Mouse (Mus musculus) neural tube, embryonic 12.5 days (tissue): ENCODE measurements around the gene Rad51b. TPM values are rescaled to one million over a fixed set of nuclear protein-coding genes. Genes with fewer than 3 reads are reported as not detected.

ENCODE experiments used
- ATAC-seq: fragments of 200-750 bp; cut with Nextera tagmentation; 2 replicates; pipeline ENCODE4 v1.8.0; 2017; ENCODE audit warnings: low read depth, mild to moderate bottlenecking, moderate TSS enrichment, moderate library complexity; ENCODE audit not compliant: low FRiP score
- H3K27ac ChIP-seq: fragments of 300-500 bp; sonication (generic); 2 replicates; pipeline ENCODE4 v1.5.1; 2016
- H3K27me3 ChIP-seq: fragments of 300-500 bp; sonication (generic); replicated peaks from 2 replicates; pipeline ENCODE4 v1.6.1; 2016; ENCODE audit warnings: mild to moderate bottlenecking
- H3K36me3 ChIP-seq: fragments of 300-500 bp; sonication (generic); 2 replicates; pipeline ENCODE4 v1.6.1; 2016; ENCODE audit warnings: mild to moderate bottlenecking
- H3K4me1 ChIP-seq: fragments of 300-500 bp; sonication (generic); 2 replicates; pipeline ENCODE4 v1.6.1; 2016
- H3K4me2 ChIP-seq: fragments of 300-500 bp; sonication (generic); replicated peaks from 2 replicates; pipeline ENCODE4 v1.6.1; 2016; ENCODE audit warnings: mild to moderate bottlenecking
- H3K4me3 ChIP-seq: fragments of 300-500 bp; sonication (generic); 2 replicates; pipeline ENCODE4 v1.5.1; 2016
- H3K9ac ChIP-seq: fragments of 300-500 bp; sonication (generic); 2 replicates; pipeline ENCODE4 v1.6.1; 2016; ENCODE audit warnings: mild to moderate bottlenecking
- H3K9me3 ChIP-seq: fragments of 300-500 bp; sonication (generic); 2 replicates; pipeline ENCODE4 v1.6.1; 2016; ENCODE audit warnings: mild to moderate bottlenecking
- WGBS: fragments of 180-500 bp; shearing (Covaris S2); methylation state at CpG from one replicate; pipeline ENCODE4 v1.1.7; 2016; 5-methylcytosine and 5-hydroxymethylcytosine counted together
- polyA plus RNA-seq: library from polyadenylated mRNA; unstranded; fragments of >200 nt; fragmentation: Nextera tagmentation; extraction: Ambion mirVana; gene quantifications from 2 replicates; pipeline ENCODE4 v1.2.1, GENCODE M21; 2016

Rad51b gene
- polyA plus RNA-seq, 1 experiment from 2014 or later: 4.5 TPM

GRCm38 (mm10) chr12:79611665-79612064 lies 314.6 kb downstream of the Rad51b start:
- no peak overlapping the region for H3K27ac ChIP-seq
- H3K27me3 ChIP-seq: no peaks in the 10 kb centered on the region
- H3K4me1 ChIP-seq: peaks cover 11% of the 10 kb centered on the region
- H3K4me3 ChIP-seq: no peak overlapping the region
- no peaks in the 10 kb centered on the region for H3K36me3 ChIP-seq
- no peak for ATAC-seq
- WGBS: 93% methylated on average over 2 of the region's 2 CpGs
- H3K9ac ChIP-seq: no peak overlapping the region
- no peaks in the 10 kb centered on the region for H3K9me3 ChIP-seq
- no peak overlapping the region for H3K4me2 ChIP-seq

GRCm38 (mm10) chr12:79612334-79613060 lies 315.4 kb downstream of the Rad51b start:
- H3K27me3 ChIP-seq: no peaks in the 10 kb centered on the region
- H3K27ac ChIP-seq: no peak overlapping the region
- peaks cover 11% of the 10 kb centered on the region for H3K4me1 ChIP-seq
- peak; percentile 81 for ATAC-seq
- no peak overlapping the region for H3K4me3 ChIP-seq
- H3K9me3 ChIP-seq: no peaks in the 10 kb centered on the region
- WGBS: 55% methylated on average over 14 of the region's 14 CpGs
- H3K4me2 ChIP-seq: no peak overlapping the region
- H3K36me3 ChIP-seq: no peaks in the 10 kb centered on the region
- no peak overlapping the region for H3K9ac ChIP-seq

- ATAC-seq: 0 out of 2 replicates have a peak, but pooled peaks have one; percentile 15
- Histone ChIP-seq H3K9ac (no peak overlapping the region), H3K9me3 (no peaks in the 10 kb centered on the region), H3K27me3 (no peaks in the 10 kb centered on the region), H3K27ac (no peak overlapping the region), H3K4me1 (peaks cover 11% of the 10 kb centered on the region), H3K36me3 (no peaks in the 10 kb centered on the region), H3K4me2 (no peak overlapping the region), H3K4me3 (no peak overlapping the region)
- 86% methylated on average over 8 of the region's 8 CpGs for WGBS
These were observed 316.1 kb downstream of the Rad51b start for GRCm38 (mm10) chr12:79613061-79613788.

DNA sequence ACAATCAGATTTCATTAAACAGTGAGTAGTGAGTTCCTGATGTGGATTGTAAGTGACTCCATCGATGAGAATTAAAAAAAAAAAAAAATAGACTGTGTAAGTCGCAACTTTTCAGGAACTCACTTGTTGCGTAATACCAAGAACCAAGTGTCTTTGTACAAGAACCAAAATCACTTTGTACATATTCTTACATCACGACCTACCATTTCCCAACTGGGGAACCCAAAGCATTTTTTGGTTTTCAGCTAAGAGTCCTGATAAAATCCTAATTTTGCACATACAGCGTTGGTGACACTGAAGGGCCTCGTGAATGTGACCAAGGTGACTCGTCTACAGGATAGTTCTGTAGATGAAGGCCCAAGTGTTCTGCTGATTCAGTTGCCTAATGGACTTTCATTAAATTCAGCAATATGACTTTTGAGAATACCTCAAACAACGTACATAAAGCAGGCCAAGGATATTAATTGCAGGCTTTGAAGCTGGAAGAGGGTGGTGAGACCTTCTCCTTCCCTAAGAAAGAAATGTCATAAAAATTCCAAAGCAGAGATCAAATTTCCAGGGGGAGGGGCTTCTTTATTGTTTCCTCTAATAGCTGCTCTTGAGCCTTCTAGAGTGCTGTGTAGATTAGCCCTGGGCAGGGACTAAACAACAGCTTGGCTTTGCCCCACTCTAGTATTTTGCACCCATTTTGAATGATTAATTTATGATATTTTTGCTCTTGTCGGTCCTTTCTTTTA lies 316.9 kb downstream of the Rad51b start:
- Histone ChIP-seq H3K27me3 (no peaks in the 10 kb centered on the region), H3K9me3 (no peaks in the 10 kb centered on the region), H3K4me2 (no peak overlapping the region), H3K36me3 (no peaks in the 10 kb centered on the region), H3K9ac (no peak overlapping the region), H3K4me3 (no peak overlapping the region), H3K4me1 (peaks cover 7% of the 10 kb centered on the region), H3K27ac (no peak overlapping the region)
- no peak for ATAC-seq
- 68% methylated on average over 9 of the region's 9 CpGs for WGBS

- no peaks in the 10 kb centered on the region for H3K27me3 ChIP-seq
These were observed 317.5 kb downstream of the Rad51b start for GRCm38 (mm10) chr12:79614583-79614953.

GRCm38 (mm10) chr12:79615717-79616316 lies 318.7 kb downstream of the Rad51b start:
- Histone ChIP-seq H3K27ac (no peak overlapping the region), H3K27me3 (no peaks in the 10 kb centered on the region), H3K9me3 (no peaks in the 10 kb centered on the region), H3K4me3 (no peak overlapping the region), H3K9ac (no peak overlapping the region), H3K4me2 (no peak overlapping the region), H3K4me1 (no peaks in the 10 kb centered on the region), H3K36me3 (no peaks in the 10 kb centered on the region)
- ATAC-seq: no peak
- 85% methylated on average over 5 of the region's 5 CpGs for WGBS

More at GRCm38 (mm10) chr12:79614583-79614953, 317.5 kb downstream of the Rad51b start:
- Histone ChIP-seq H3K4me1 (peaks cover 3% of the 10 kb centered on the region; the same call in 1 of the 2 replicates), H3K27ac (no peak overlapping the region), H3K36me3 (no peaks in the 10 kb centered on the region), H3K9me3 (no peaks in the 10 kb centered on the region), H3K9ac (no peak overlapping the region), H3K4me2 (no peak overlapping the region), H3K4me3 (no peak overlapping the region)
- 71% methylated on average over 2 of the region's 2 CpGs for WGBS
- ATAC-seq: no peak

GRCm38 (mm10) chr12:79619009-79619408 lies 321.9 kb downstream of the Rad51b start:
- Histone ChIP-seq H3K4me2 (no peak overlapping the region), H3K4me3 (no peak overlapping the region), H3K27ac (no peak overlapping the region), H3K4me1 (0 out of 2 replicates have a peak, but pooled peaks cover 3% of the 10 kb centered on the region), H3K9me3 (no peaks in the 10 kb centered on the region), H3K27me3 (no peaks in the 10 kb centered on the region), H3K9ac (no peak overlapping the region), H3K36me3 (no peaks in the 10 kb centered on the region)
- no peak for ATAC-seq
- WGBS: 92% methylated on average over 1 of the region's 1 CpGs

DNA sequence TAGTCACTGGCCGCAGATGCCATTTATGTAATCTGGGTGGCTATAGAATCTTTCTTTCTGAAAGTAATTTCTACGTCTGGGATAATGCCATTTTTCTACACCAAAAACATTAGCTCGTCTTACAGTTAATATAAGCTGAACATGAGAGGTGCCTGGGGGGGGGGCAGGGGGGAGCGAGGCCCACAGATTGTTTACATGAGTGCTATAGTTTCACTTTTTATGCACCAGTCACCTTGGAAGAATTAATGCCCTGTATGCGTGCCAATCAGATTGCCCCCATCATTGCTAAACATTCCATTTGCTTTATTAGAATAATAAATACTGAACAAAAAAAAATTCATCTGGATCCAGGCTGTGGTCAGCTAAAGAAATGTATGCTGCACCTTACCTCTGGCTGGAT lies 323.6 kb downstream of the Rad51b start:
- ATAC-seq: no peak
- WGBS: 87% methylated on average over 5 of the region's 5 CpGs

DNA sequence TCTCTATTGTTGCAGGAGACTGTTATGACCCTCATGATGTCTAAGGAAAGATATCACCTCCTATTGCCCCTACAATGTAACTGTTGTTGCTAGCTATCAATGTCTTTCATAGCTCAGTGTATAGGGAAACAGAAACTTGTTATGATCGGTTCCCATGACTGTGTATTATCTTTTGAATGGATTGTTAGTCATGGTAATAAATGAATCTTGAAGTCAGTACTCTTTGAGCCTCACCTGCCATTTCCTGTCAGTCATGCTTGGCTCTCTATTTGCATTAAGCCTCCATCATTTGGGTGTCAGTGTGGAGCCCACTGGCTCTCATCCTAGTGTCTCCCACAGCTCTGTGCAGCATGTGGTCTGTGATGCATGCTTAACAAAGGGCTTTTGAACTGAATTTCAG lies 326.2 kb downstream of the Rad51b start:
- Histone ChIP-seq H3K9ac (no peak overlapping the region), H3K4me2 (no peak overlapping the region), H3K27me3 (no peaks in the 10 kb centered on the region), H3K36me3 (no peaks in the 10 kb centered on the region), H3K4me3 (no peak overlapping the region), H3K4me1 (peaks cover 10% of the 10 kb centered on the region), H3K27ac (no peak overlapping the region), H3K9me3 (no peaks in the 10 kb centered on the region)
- ATAC-seq: no peak
- WGBS: 63% methylated on average over 1 of the region's 1 CpGs

More for the DNA sequence above, 323.6 kb downstream of the Rad51b start:
- H3K4me3 ChIP-seq: no peak overlapping the region
- H3K27ac ChIP-seq: no peak overlapping the region
- 0 out of 2 replicates have a peak, but pooled peaks cover 3% of the 10 kb centered on the region for H3K4me1 ChIP-seq
- H3K27me3 ChIP-seq: no peaks in the 10 kb centered on the region
- H3K9ac ChIP-seq: no peak overlapping the region
- no peaks in the 10 kb centered on the region for H3K9me3 ChIP-seq
- no peak overlapping the region for H3K4me2 ChIP-seq
- no peaks in the 10 kb centered on the region for H3K36me3 ChIP-seq

DNA sequence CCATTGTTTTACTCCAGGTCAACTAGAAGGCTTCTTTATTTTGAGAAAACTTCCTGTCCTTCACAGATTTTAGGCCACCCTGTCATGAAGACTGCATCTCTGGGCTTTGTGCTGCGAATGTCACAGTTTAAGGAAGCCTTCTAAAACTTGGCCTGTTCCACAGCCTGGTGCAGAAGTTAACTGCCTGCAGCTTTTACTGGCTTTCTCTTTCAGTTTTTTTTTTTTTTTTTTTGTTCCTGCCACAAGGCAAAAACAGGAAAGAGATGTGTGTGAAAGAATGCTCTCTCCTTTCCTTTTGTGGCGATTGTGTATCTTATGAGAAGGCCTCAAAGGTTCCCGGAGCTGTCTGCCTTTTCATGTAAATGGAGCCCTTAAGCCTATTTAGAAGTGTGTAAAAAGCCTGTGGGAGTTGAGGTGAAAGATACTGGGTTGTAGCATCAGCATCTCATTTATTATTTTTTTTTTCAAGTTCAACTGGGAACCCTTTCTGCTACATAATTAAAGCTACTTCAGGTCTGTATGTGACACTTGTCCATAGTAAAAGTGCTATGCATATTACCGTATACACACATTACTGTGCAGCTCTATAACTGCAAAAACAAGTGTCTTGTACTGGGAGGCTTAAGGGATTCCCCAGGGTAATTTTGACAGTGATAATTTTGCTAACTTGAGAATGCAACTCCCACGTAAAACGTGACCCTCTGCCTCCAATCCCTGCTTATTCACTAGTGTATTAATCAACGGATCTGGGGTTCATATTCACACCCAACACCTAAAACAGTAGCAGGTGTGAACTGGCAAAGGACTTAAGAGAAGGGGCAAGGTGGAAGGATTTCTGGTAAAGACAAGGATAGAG lies 328.8 kb downstream of the Rad51b start:
- 16% methylated on average over 7 of the region's 7 CpGs for WGBS
- peaks cover 10% of the 10 kb centered on the region for H3K4me1 ChIP-seq
- H3K27ac ChIP-seq: no peak overlapping the region
- H3K9me3 ChIP-seq: no peaks in the 10 kb centered on the region
- H3K4me2 ChIP-seq: no peak overlapping the region
- H3K9ac ChIP-seq: no peak overlapping the region
- no peak overlapping the region for H3K4me3 ChIP-seq
- no peaks in the 10 kb centered on the region for H3K27me3 ChIP-seq
- H3K36me3 ChIP-seq: no peaks in the 10 kb centered on the region
- no peak for ATAC-seq

GRCm38 (mm10) chr12:79626555-79627080 lies 329.5 kb downstream of the Rad51b start:
- WGBS: 41% methylated on average over 4 of the region's 4 CpGs
- H3K27me3 ChIP-seq: no peaks in the 10 kb centered on the region
- peaks cover 10% of the 10 kb centered on the region for H3K4me1 ChIP-seq
- H3K9me3 ChIP-seq: no peaks in the 10 kb centered on the region
- no peaks in the 10 kb centered on the region for H3K36me3 ChIP-seq
- no peak overlapping the region for H3K27ac ChIP-seq
- no peak overlapping the region for H3K4me2 ChIP-seq
- ATAC-seq: no peak
- no peak overlapping the region for H3K4me3 ChIP-seq
- no peak overlapping the region for H3K9ac ChIP-seq
